Mouse (Mus musculus): ENCODE measurements around the gene Mecom.

Mecom gene

GRCm38 (mm10) chr3:30150071-30150470 lies 397.7 kb downstream of the Mecom start:
- no peak for DNase-seq (ENCODE audit: low spot score in 2 of 2)

- no peak for DNase-seq (ENCODE audit: low spot score in 2 of 2)
These were observed 399.3 kb downstream of the Mecom start for GRCm38 (mm10) chr3:30148378-30149079.

GRCm38 (mm10) chr3:30145051-30145450 lies 402.8 kb downstream of the Mecom start:
- no peak for DNase-seq (ENCODE audit: low spot score in 2 of 2)

- DNase-seq (ENCODE audit: low spot score in 2 of 2), result no peak
These were observed 403.8 kb downstream of the Mecom start for GRCm38 (mm10) chr3:30143961-30144411.

- no peak for DNase-seq (ENCODE audit: low spot score in 2 of 2)
These were observed 404.4 kb downstream of the Mecom start for GRCm38 (mm10) chr3:30143440-30143839.

GRCm38 (mm10) chr3:30140349-30140748 lies 407.5 kb downstream of the Mecom start:
- no peak for DNase-seq (ENCODE audit: low spot score in 2 of 2)

- no peak for DNase-seq (ENCODE audit: low spot score in 2 of 2)
These were observed 408.1 kb downstream of the Mecom start for GRCm38 (mm10) chr3:30139678-30140077.

- no peak for DNase-seq (ENCODE audit: low spot score in 2 of 2)
These were observed 409.2 kb downstream of the Mecom start for GRCm38 (mm10) chr3:30138588-30138987.

GRCm38 (mm10) chr3:30135857-30136256 lies 412.0 kb downstream of the Mecom start:
- DNase-seq (ENCODE audit: low spot score in 2 of 2), result no peak

GRCm38 (mm10) chr3:30135119-30135518 lies 412.7 kb downstream of the Mecom start:
- no peak for DNase-seq (ENCODE audit: low spot score in 2 of 2)

GRCm38 (mm10) chr3:30132981-30133380 lies 414.8 kb downstream of the Mecom start:
- DNase-seq (ENCODE audit: low spot score in 2 of 2), result no peak

GRCm38 (mm10) chr3:30132370-30132769 lies 415.4 kb downstream of the Mecom start:
- no peak for DNase-seq (ENCODE audit: low spot score in 2 of 2)

GRCm38 (mm10) chr3:30130495-30130894 lies 417.3 kb downstream of the Mecom start:
- DNase-seq (ENCODE audit: low spot score in 2 of 2), result no peak

GRCm38 (mm10) chr3:30122618-30123017 lies 425.2 kb downstream of the Mecom start:
- DNase-seq (ENCODE audit: low spot score in 2 of 2), result no peak

- DNase-seq (ENCODE audit: low spot score in 2 of 2), result no peak
These were observed 426.9 kb downstream of the Mecom start for GRCm38 (mm10) chr3:30120790-30121512.

- no peak for DNase-seq (ENCODE audit: low spot score in 2 of 2)
These were observed 429.1 kb downstream of the Mecom start for GRCm38 (mm10) chr3:30118594-30119297.

GRCm38 (mm10) chr3:30113249-30113770 lies 434.5 kb downstream of the Mecom start:
- DNase-seq (ENCODE audit: low spot score in 2 of 2), result no peak

GRCm38 (mm10) chr3:30107945-30108670 lies 439.7 kb downstream of the Mecom start:
- DNase-seq (ENCODE audit: low spot score in 2 of 2), result no peak

GRCm38 (mm10) chr3:30106481-30106880 lies 441.3 kb downstream of the Mecom start:
- no peak for DNase-seq (ENCODE audit: low spot score in 2 of 2)

- DNase-seq (ENCODE audit: low spot score in 2 of 2), result no peak
These were observed 441.9 kb downstream of the Mecom start for GRCm38 (mm10) chr3:30105859-30106258.

- DNase-seq (ENCODE audit: low spot score in 2 of 2), result no peak
These were observed 442.5 kb downstream of the Mecom start for GRCm38 (mm10) chr3:30105194-30105823.
